Mouse (Mus musculus) bone marrow macrophage, adult 2 months (primary cell): ENCODE results near the gene Klrb1b.

ENCODE experiments used
- CTCF ChIP-seq: IDR thresholded peaks from 2 replicates; pipeline ENCODE4 v1.5.1; 2012; ENCODE audit warnings: low read depth, mild to moderate bottlenecking, low read length, moderate library complexity
- POLR2A ChIP-seq: IDR thresholded peaks from 2 replicates; pipeline ENCODE4 v1.6.1; 2012; ENCODE audit warnings: mild to moderate bottlenecking, low read depth, low read length, borderline replicate concordance

GRCm38 (mm10) chr6:128789115-128789514, 37.0 kb downstream of the Klrb1b start, which contains the start of gene Klrb1c:
- TF ChIP-seq POLR2A (no peak), CTCF (no peak)
